ENCODE assay signal across 9 mouse cellular contexts in the genomic region with DNA sequence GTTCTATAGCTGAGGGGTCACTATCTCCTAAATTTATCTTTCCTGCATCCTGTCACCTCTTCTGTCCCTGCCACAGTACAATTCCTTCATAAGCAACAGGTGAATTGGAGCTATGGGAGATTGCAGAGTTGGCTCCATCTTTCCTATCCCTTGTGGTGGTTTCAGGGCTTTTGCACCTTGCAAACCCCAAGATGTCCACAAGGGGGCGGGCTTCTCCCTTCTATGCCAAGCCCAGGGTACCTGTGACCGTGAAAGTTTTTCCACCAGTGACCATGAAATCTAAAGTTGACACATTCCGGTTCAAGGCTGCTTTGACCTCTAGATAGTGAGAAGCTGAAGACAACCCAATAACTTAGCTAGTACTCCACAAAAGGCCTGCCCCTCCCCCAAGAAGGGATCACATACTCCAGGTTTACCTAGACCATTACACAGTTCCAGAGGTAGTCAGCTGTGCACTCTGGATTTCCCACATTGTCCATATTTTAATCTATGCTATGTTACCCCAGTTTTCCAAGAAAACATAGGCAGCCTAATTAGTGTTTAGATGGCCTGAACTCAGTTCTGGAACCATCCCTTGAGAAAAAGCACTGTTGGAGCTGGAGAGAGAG. TPM values are rescaled to one million over a fixed set of nuclear protein-coding genes. Genes with fewer than 3 reads are reported as not detected.
A peak's percentile ranks its signal among the peaks of the same experiment; 100 is the strongest.
DNase-seq lines count a peak whose midpoint lies in the region; ATAC-seq and TF ChIP-seq lines count a peak whose summit lies in the region.
"Had no signal": no experiment of that assay in that cellular context is flagged by ENCODE, and none has a peak within 500 bp of the region (broad histone marks: within the 10 kb centered on the region; RNA-seq: fewer than 3 reads in every experiment).

No protein-coding gene starts in this region.

- TF ChIP-seq EP300 in ES-Bruce4 (IDR thresholded peaks at IDR 0.05; ENCODE audit: insufficient read depth, low read depth, low read length) = no peak

- peaks cover 9% of the 10 kb centered on the region; the same call in 1 of the 2 replicates for H3K27me3 ChIP-seq in ES-Bruce4 (ENCODE audit: control insufficient read depth, insufficient read depth, low read length, poor library complexity, severe bottlenecking)
- peaks cover 27% of the 10 kb centered on the region for H3K27me3 ChIP-seq in hindbrain, embryonic 11.5 days (ENCODE audit: control insufficient read depth, insufficient read depth, low read length)

- no peaks in the 10 kb centered on the region for H3K9me3 ChIP-seq in ES-Bruce4 (replicated peaks; ENCODE audit: control insufficient read depth, insufficient read depth, low read length, poor library complexity, severe bottlenecking)
- no peaks in the 10 kb centered on the region for H3K9me3 ChIP-seq in hindbrain, embryonic 11.5 days (ENCODE audit: control insufficient read depth, low read length)

- H3K4me1 ChIP-seq in ES-Bruce4 (ENCODE audit: control insufficient read depth, insufficient read depth, low read length) = no peaks in the 10 kb centered on the region
- H3K4me1 ChIP-seq in hindbrain, embryonic 11.5 days (replicated peaks; ENCODE audit: control insufficient read depth, insufficient read depth, low read length) = peaks cover under 1% of the 10 kb centered on the region; the same call in 1 of the 2 replicates

- H3K36me3 ChIP-seq in ES-Bruce4 (ENCODE audit: control insufficient read depth, insufficient read depth, low read length, poor library complexity, severe bottlenecking) = no peaks in the 10 kb centered on the region
- no peaks in the 10 kb centered on the region for H3K36me3 ChIP-seq in hindbrain, embryonic 11.5 days (ENCODE audit: control insufficient read depth, insufficient read depth, low read length)

- H3K27ac ChIP-seq in ES-Bruce4 (ENCODE audit: insufficient read depth, low read length) = no peak overlapping the region
- H3K27ac ChIP-seq in hindbrain, embryonic 11.5 days (ENCODE audit: low read depth, low read length) = no peak overlapping the region

- 17% methylated on average over 3 of the region's 3 CpGs for WGBS in hindbrain, embryonic 11.5 days

- peak; percentile 70 for ATAC-seq in erythroid progenitor cell, adult 5-6 weeks (replicated peaks; ENCODE audit: low FRiP score, poor library complexity, severe bottlenecking)
- ATAC-seq in hindbrain, embryonic 11.5 days (ENCODE audit: low FRiP score) = peak; percentile 60; the same call in 1 of the 2 replicates

- DNase-seq in adrenal gland, postnatal 10 days = peak; percentile 87
- peak; percentile 84 for DNase-seq in hindbrain, embryonic 11.5 days (ENCODE audit: low spot score)
- peak; percentile 63 to 67 for DNase-seq in layer of hippocampus, postnatal 14 days (ENCODE audit: low spot score in 2 of 2)
- peak; percentile 61 to 75 for DNase-seq in lung, postnatal 4 days
- DNase-seq in right cerebral cortex, postnatal 14 days = peak; percentile 77
- peak; percentile 58 to 83 for DNase-seq in urinary bladder, postnatal 4 days (ENCODE audit: low spot score in 2 of 2)

- TF ChIP-seq CTCF in ES-Bruce4 (IDR thresholded peaks at IDR 0.05; ENCODE audit: low read depth, low read length) = peak; percentile 80

- no peak overlapping the region for H3K4me2 ChIP-seq in hindbrain, embryonic 11.5 days (replicated peaks; ENCODE audit: low read depth, low read length)

- no peak for TF ChIP-seq POLR2A in ES-Bruce4 (IDR thresholded peaks at IDR 0.05; ENCODE audit: insufficient read depth, low read length)

- no peak overlapping the region for H3K4me3 ChIP-seq in ES-Bruce4 (ENCODE audit: low read depth, low read length)
- H3K4me3 ChIP-seq in hindbrain, embryonic 11.5 days (ENCODE audit: low read depth, low read length) = no peak overlapping the region

- no peak overlapping the region for H3K9ac ChIP-seq in ES-Bruce4 (ENCODE audit: low read depth, poor library complexity, severe bottlenecking)
- H3K9ac ChIP-seq in hindbrain, embryonic 11.5 days (ENCODE audit: low read depth, low read length) = no peak overlapping the region

RNA-seq across cellular contexts. Expression of gene Cyp26a1, which starts 6.4 kb away (rescaled TPM):
- polyA plus RNA-seq in ES-Bruce4 (2011; ENCODE audit: insufficient read depth, insufficient read length, low read depth, missing spikeins) = 5.3 and 7.8 TPM in 2 replicates
- total RNA-seq in adrenal gland, postnatal 10 days (2021) = under 1 TPM in 1 of 2 experiments, not detected in 1; 0.36 TPM
- 1.3 TPM in 1 of 2 replicates, not detected in the other for total RNA-seq in erythroid progenitor cell, adult 5-6 weeks (2015; ENCODE audit: low replicate concordance)
- total RNA-seq in erythroid progenitor cell, adult 5-6 weeks (2017; ENCODE audit: low replicate concordance) = not detected in 2 replicates
- 16.4 and 19.9 TPM in 2 replicates for polyA plus RNA-seq in hindbrain, embryonic 11.5 days (2014; fragmentation: Nextera tagmentation; extraction: Ambion mirVana)
- total RNA-seq in layer of hippocampus, postnatal 14 days (2021) = under 1 TPM; 0.21 to 0.71 TPM

RNA-seq across cellular contexts. Expression of gene Cyp26c1, which starts 18.6 kb away (rescaled TPM):
- 0.34 and 0.50 TPM in 2 replicates for polyA plus RNA-seq in ES-Bruce4 (2011; ENCODE audit: insufficient read depth, insufficient read length, low read depth, missing spikeins)
- under 1 TPM; 0.15 TPM for total RNA-seq in adrenal gland, postnatal 10 days (2021)
- not detected in 2 replicates for total RNA-seq in erythroid progenitor cell, adult 5-6 weeks (2015; ENCODE audit: low replicate concordance)
- not detected in 2 replicates for total RNA-seq in erythroid progenitor cell, adult 5-6 weeks (2017; ENCODE audit: low replicate concordance)
- 3.4 and 6.1 TPM in 2 replicates for polyA plus RNA-seq in hindbrain, embryonic 11.5 days (2014; fragmentation: Nextera tagmentation; extraction: Ambion mirVana)
- under 1 TPM; 0.21 to 0.44 TPM for total RNA-seq in layer of hippocampus, postnatal 14 days (2021)
- polyA plus RNA-seq: heart, embryonic 14.5 days had no signal
